ENCODE assay signal across 24 mouse cellular contexts in the genomic region with DNA sequence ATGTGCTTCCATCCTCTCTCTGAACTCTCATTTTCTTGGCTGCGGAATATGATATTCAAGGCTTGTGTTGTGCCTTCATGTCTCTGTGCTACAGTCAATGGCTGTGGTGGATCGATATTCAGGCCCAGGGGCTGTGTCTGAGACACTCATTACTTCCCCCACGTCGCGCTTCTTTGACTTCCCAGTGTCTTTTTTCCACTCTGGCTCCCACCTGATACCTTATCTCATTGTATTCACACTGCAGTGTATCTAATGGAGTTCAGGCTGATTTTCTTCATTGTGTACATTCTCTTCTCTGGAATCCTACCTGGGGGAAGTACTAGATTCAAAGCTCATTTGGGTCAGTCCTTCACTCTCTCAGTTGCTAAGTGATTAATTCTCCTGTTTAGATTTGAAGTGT. TPM values are rescaled to one million over a fixed set of nuclear protein-coding genes. Genes with fewer than 3 reads are reported as not detected.
"Had no signal": no experiment of that assay in that cellular context is flagged by ENCODE, and none has a peak within 500 bp of the region (broad histone marks: within the 10 kb centered on the region; RNA-seq: fewer than 3 reads in every experiment).

No protein-coding gene starts in this region.

- DNase-seq: kidney, adult 11 months; kidney, adult 8-10 months; kidney, postnatal 10 days; kidney, postnatal 36 days; liver, postnatal 0 days; lung, postnatal 10 days; lung, postnatal 36 days; retina, postnatal 1 day; right cerebral cortex, postnatal 25 days; spleen, adult 18-20 months; thymus, adult 18-20 months; thymus, postnatal 14 days; thymus, postnatal 4 days had no signal

- H3K4me2 ChIP-seq: kidney, embryonic 15.5 days; limb, embryonic 13.5 days; lung, embryonic 15.5 days; midbrain, embryonic 11.5 days; midbrain, embryonic 15.5 days; neural tube, embryonic 13.5 days had no signal

- ATAC-seq: liver, postnatal 0 days; midbrain, embryonic 15.5 days had no signal

- H3K9ac ChIP-seq: kidney, embryonic 15.5 days; limb, embryonic 13.5 days; liver, embryonic 14.5 days; liver, postnatal 0 days; lung, embryonic 15.5 days; midbrain, embryonic 15.5 days; neural tube, embryonic 13.5 days had no signal

- H3K4me3 ChIP-seq: kidney, embryonic 15.5 days; limb, embryonic 10.5 days; limb, embryonic 13.5 days; lung, embryonic 15.5 days; megakaryocyte, embryonic 14.5 days; midbrain, embryonic 15.5 days; myocyte; neural tube, embryonic 13.5 days had no signal

- H3K36me3 ChIP-seq: kidney, embryonic 15.5 days; limb, embryonic 10.5 days; limb, embryonic 13.5 days; lung, embryonic 15.5 days; midbrain, embryonic 15.5 days; neural tube, embryonic 13.5 days had no signal

- H3K27me3 ChIP-seq: kidney, embryonic 15.5 days; limb, embryonic 13.5 days; lung, embryonic 15.5 days; megakaryocyte, embryonic 14.5 days; midbrain, embryonic 15.5 days; neural tube, embryonic 13.5 days had no signal

- H3K27ac ChIP-seq: kidney, embryonic 15.5 days; limb, embryonic 10.5 days; limb, embryonic 13.5 days; liver, embryonic 14.5 days; lung, embryonic 15.5 days; midbrain, embryonic 15.5 days; neural tube, embryonic 13.5 days had no signal

- H3K4me1 ChIP-seq: kidney, embryonic 15.5 days; limb, embryonic 10.5 days; limb, embryonic 13.5 days; lung, embryonic 15.5 days; midbrain, embryonic 15.5 days; neural tube, embryonic 13.5 days had no signal

- H3K9me3 ChIP-seq: kidney, embryonic 15.5 days; limb, embryonic 10.5 days; limb, embryonic 13.5 days; lung, embryonic 15.5 days; megakaryocyte, embryonic 14.5 days; midbrain, embryonic 15.5 days; neural tube, embryonic 13.5 days had no signal

RNA-seq across cellular contexts. Expression of a gene that starts 27.1 kb away (rescaled TPM):
- total RNA-seq: monocyte, adult 5-6 weeks had no signal
